Mouse (Mus musculus) forebrain, embryonic 15.5 days (tissue): Measurements from ENCODE around the gene Helz2. TPM values are rescaled to one million over a fixed set of nuclear protein-coding genes. Genes with fewer than 3 reads are reported as not detected.

Experiments used
- ATAC-seq: fragments of 200-750 bp; cut with Nextera tagmentation; replicated peaks from 2 replicates; pipeline ENCODE4 v1.8.0; 2017; ENCODE audit warnings: mild to moderate bottlenecking, moderate TSS enrichment, moderate library complexity
- H3K27ac ChIP-seq: fragments of 300-500 bp; sonication (generic); replicated peaks from 2 replicates; pipeline ENCODE4 v1.5.1; 2015; ENCODE audit warnings: mild to moderate bottlenecking, inconsistent platforms
- H3K27me3 ChIP-seq: fragments of 300-500 bp; sonication (generic); 2 replicates; pipeline ENCODE4 v1.6.1; 2015; ENCODE audit warnings: inconsistent platforms
- H3K36me3 ChIP-seq: fragments of 300-500 bp; sonication (generic); 2 replicates; pipeline ENCODE4 v1.6.1; 2015; ENCODE audit warnings: mild to moderate bottlenecking, inconsistent platforms
- H3K4me1 ChIP-seq: fragments of 300-500 bp; sonication (generic); 2 replicates; pipeline ENCODE4 v1.6.1; 2015; ENCODE audit warnings: inconsistent platforms
- H3K4me2 ChIP-seq: fragments of 300-500 bp; sonication (generic); replicated peaks from 2 replicates; pipeline ENCODE4 v1.6.1; 2015; ENCODE audit warnings: mild to moderate bottlenecking, inconsistent platforms
- H3K4me3 ChIP-seq: fragments of 300-500 bp; sonication (generic); 2 replicates; pipeline ENCODE4 v1.5.1; 2015; ENCODE audit warnings: mild to moderate bottlenecking, inconsistent platforms
- H3K9ac ChIP-seq: fragments of 300-500 bp; sonication (generic); replicated peaks from 2 replicates; pipeline ENCODE4 v1.6.1; 2015; ENCODE audit warnings: mild to moderate bottlenecking, inconsistent platforms
- H3K9me3 ChIP-seq: fragments of 300-500 bp; sonication (generic); 2 replicates; pipeline ENCODE4 v1.6.1; 2016; ENCODE audit warnings: inconsistent platforms
- WGBS: fragments of 180-500 bp; shearing (Covaris S2); methylation state at CpG from one replicate; pipeline ENCODE4 v1.1.7; 2015; ENCODE audit warnings: mixed read lengths; 5-methylcytosine and 5-hydroxymethylcytosine counted together
- polyA plus RNA-seq: library from polyadenylated mRNA; unstranded; fragments of >200 nt; fragmentation: Nextera tagmentation; extraction: Ambion mirVana; gene quantifications from 2 replicates; pipeline ENCODE4 v1.2.1, GENCODE M21; 2015

Helz2 gene
- polyA plus RNA-seq, 1 experiment from 2014 or later, result 0.37 TPM

DNA sequence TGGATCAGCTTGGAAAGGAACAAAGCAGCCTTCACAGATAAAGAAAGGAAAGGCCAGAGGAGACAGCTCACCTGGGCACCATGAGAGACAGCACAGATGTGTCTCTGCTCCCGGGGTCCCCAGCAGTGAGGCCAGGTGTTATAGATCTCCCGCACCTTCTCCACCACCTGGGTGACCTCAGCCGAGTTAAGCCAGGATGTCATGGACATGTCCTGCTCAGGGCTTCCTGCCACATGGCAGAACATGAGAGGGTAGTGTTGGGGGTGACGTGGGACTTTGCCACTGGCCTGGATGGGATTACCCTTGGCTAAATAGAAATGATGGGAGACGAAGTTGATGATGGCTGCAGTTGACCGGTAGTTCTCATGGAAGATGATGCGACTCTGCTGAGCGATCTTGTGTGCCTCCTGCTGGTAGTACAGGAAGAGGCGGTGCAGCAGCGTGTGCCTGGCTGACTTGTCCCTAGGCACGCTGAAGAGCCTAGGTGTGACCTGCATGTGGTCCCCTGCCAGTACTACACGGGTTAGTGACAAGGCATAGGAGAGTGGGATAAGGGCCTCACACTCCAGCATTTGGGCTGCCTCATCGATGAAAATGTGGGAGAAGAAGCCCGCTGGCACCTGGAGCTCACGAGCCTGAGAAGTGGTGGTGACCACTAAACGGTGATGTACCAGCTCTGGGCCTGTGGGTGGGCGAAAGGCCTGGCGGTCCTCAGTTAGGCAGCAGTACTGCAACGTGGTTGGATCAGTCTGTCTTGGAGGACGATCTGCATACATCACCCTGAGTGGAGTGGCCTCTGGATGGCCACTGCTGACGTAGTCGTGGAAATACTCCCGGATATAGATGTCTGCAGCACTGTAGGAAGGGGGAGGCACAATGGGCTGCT is 5.9 kb downstream of the Helz2 start:
- no peaks in the 10 kb centered on the region for H3K27me3 ChIP-seq
- H3K9ac ChIP-seq, result no peak overlapping the region
- H3K9me3 ChIP-seq, result no peaks in the 10 kb centered on the region
- no peak for ATAC-seq
- 88% methylated on average over 23 of the region's 23 CpGs for WGBS
- H3K27ac ChIP-seq, result no peak overlapping the region
- no peak overlapping the region for H3K4me3 ChIP-seq
- H3K4me2 ChIP-seq, result no peak overlapping the region
- H3K4me1 ChIP-seq, result no peaks in the 10 kb centered on the region
- H3K36me3 ChIP-seq, result no peaks in the 10 kb centered on the region

DNA sequence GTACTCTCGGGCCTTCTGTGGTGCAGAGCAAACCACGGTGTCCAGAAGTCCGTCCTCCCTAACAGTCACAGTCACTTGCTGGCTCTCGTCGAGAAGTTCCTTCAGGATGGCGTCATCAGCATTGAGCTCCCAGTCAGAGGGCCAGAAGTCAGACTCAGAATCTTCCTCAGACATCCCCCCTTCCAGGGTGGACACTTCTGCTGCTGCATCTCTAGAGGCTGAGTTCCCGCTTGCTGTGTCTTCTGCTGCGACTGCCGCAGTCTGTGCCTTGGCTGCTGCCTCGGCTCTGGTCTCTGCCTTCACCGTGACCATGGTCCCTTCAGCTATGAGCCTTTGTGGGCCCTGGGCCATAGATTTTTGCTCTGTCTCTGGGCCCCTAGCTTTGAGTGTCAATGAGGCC is 7.1 kb downstream of the Helz2 start:
- no peak overlapping the region for H3K27ac ChIP-seq
- H3K4me2 ChIP-seq, result no peak overlapping the region
- no peaks in the 10 kb centered on the region for H3K4me1 ChIP-seq
- no peaks in the 10 kb centered on the region for H3K9me3 ChIP-seq
- no peaks in the 10 kb centered on the region for H3K36me3 ChIP-seq
- H3K27me3 ChIP-seq, result no peaks in the 10 kb centered on the region
- no peak overlapping the region for H3K9ac ChIP-seq
- ATAC-seq, result no peak
- WGBS, result 91% methylated on average over 11 of the region's 11 CpGs
- no peak overlapping the region for H3K4me3 ChIP-seq

DNA sequence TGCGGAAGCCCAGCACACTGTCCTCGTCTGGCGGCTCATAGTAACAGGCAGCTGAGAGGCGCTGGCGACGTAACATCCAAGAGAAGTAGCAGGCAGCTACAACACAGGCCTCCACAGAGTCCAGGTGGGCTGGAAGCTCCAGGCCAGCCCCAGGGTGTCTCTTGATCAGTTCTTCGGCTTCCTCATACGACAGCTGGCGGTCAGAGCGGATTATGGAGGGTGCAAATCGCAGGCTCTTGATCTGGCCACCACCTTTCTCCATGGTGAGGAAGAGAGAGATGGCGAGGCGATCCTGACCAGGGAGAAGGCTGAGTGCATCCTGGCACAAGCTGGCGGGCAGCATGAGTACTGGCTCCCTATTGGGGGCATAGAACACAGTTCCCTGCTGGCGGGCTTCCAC is 8.4 kb downstream of the Helz2 start:
- Histone ChIP-seq H3K27me3 (no peaks in the 10 kb centered on the region), H3K4me1 (no peaks in the 10 kb centered on the region), H3K36me3 (no peaks in the 10 kb centered on the region), H3K9me3 (no peaks in the 10 kb centered on the region), H3K4me2 (no peak overlapping the region), H3K9ac (no peak overlapping the region), H3K27ac (no peak overlapping the region), H3K4me3 (no peak overlapping the region)
- ATAC-seq, result no peak
- WGBS, result 90% methylated on average over 15 of the region's 15 CpGs

DNA sequence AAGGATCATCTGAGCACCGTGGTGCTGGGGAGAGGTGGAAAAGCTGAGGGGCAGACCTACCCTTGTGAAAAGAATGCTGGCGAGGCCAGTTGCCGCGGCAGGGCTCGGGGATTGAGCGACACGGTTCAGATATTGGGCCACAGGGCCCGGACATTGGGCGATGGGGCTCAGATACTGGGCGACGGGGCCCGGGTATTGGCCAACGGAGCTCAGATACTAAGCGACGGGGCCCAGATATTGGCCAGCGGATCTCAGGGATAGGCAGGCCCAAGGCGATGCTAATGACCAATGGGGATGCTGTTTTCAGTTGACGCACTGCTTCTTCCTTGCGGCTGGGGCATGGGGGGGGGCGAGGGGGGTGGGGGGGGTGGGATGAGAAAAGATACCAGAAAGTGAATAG is 10.7 kb downstream of the Helz2 start:
- Histone ChIP-seq H3K4me1 (no peaks in the 10 kb centered on the region), H3K36me3 (no peaks in the 10 kb centered on the region), H3K27me3 (no peaks in the 10 kb centered on the region), H3K27ac (no peak overlapping the region), H3K4me2 (no peak overlapping the region), H3K4me3 (no peak overlapping the region), H3K9ac (no peak overlapping the region), H3K9me3 (no peaks in the 10 kb centered on the region)
- 76% methylated on average over 20 of the region's 20 CpGs for WGBS
- ATAC-seq, result 0 out of 2 replicates have a peak, but pooled peaks have one; percentile 38

DNA sequence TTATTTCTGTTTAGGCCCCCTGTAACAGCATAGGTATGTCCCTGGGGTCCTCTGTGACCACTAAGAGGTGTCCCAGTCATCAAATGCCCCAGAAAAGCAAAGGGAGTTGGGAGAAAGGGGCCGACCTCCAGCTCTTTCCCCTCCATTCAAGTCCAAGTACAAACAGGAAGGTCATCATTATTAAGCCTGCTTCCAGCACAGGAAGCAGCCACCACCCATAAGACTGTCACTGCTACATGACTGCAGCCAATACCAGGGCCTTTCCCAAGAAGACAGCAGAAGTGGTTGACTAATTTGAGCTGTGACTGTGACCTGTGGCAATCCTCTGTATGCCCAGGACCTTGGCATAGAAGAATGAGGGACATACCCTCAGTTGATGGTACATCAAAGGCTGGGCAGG is 13.5 kb downstream of the Helz2 start:
- 83% methylated on average over 1 of the region's 1 CpGs for WGBS
- no peak overlapping the region for H3K27ac ChIP-seq

DNA sequence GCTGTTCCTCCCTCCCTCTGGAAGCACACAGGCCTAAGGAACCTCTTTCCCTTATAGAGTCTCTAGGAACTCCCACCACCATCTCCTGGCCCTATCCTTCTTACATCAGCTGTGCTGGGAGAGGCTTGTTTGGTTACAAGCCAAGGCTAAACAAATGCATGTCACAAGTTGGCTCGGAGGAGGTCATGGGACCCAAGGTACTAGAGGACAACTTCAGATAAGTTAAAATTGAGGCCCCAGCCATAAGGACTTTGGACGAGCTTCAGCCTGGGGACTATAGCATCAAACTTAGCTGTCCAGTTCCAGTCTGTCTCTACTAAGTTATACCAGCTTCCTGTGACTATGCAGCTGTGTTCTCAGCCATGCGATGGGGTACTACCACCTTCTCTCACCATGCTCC is 14.7 kb downstream of the Helz2 start:
- Histone ChIP-seq H3K9me3 (no peaks in the 10 kb centered on the region), H3K4me3 (no peak overlapping the region), H3K4me2 (no peak overlapping the region), H3K27ac (no peak overlapping the region), H3K9ac (no peak overlapping the region), H3K27me3 (no peaks in the 10 kb centered on the region), H3K36me3 (no peaks in the 10 kb centered on the region), H3K4me1 (no peaks in the 10 kb centered on the region)
- 82% methylated on average over 3 of the region's 3 CpGs for WGBS
- ATAC-seq, result no peak

More for the DNA sequence above, 13.5 kb downstream of the Helz2 start:
- no peaks in the 10 kb centered on the region for H3K9me3 ChIP-seq
- no peaks in the 10 kb centered on the region for H3K36me3 ChIP-seq
- no peaks in the 10 kb centered on the region for H3K4me1 ChIP-seq
- no peak overlapping the region for H3K4me3 ChIP-seq
- H3K4me2 ChIP-seq, result no peak overlapping the region
- H3K9ac ChIP-seq, result no peak overlapping the region
- H3K27me3 ChIP-seq, result no peaks in the 10 kb centered on the region
- no peak for ATAC-seq

DNA sequence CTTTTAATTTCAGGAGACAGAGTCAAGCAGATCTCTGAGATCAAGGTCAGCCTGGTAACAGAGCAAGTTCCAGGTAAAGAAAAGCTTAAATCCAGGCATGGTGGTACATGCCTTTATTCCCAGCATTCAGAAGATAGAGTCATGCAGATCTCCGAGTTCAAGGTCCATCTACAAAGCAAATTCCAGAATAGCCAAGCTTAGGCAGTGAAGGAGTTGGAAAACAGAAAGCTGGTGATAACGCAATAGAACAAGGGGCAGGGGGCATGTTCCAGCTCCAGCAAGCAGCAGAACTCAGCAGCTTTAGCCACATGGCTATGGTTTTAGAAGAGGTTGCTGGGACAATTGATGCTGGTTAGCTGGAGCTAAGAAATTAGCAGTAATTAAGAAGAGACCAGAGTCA is 16.8 kb downstream of the Helz2 start:
- Histone ChIP-seq H3K27ac (no peak overlapping the region), H3K4me3 (no peak overlapping the region), H3K27me3 (no peaks in the 10 kb centered on the region), H3K36me3 (no peaks in the 10 kb centered on the region), H3K9ac (no peak overlapping the region), H3K4me1 (peaks cover 2% of the 10 kb centered on the region), H3K9me3 (no peaks in the 10 kb centered on the region), H3K4me2 (no peak overlapping the region)
- 90% methylated on average over 2 of the region's 2 CpGs for WGBS
- ATAC-seq, result no peak

DNA sequence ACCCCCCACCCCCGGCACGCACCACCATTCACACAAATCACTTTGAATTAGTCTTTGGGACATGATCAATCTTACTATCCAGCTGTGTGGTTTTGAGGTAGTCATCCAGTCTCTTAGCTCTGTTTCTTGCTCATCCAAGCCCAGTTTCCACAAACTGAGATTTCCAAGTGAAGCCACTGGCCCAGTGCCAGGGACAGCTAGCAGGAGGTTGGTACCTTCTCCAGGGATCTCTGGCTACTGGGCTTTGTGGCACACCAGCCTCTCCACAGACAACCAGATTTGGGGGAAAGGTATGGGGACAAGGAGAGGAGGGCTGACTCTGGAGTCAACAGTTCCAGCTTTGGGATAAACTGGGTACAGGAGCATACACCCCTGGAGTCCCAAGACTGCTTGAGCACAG is 21.5 kb downstream of the Helz2 start:
- no peaks in the 10 kb centered on the region for H3K36me3 ChIP-seq
- no peak overlapping the region for H3K27ac ChIP-seq
- H3K9me3 ChIP-seq, result no peaks in the 10 kb centered on the region
- no peak overlapping the region for H3K9ac ChIP-seq
- peaks cover 10% of the 10 kb centered on the region for H3K4me1 ChIP-seq
- H3K27me3 ChIP-seq, result no peaks in the 10 kb centered on the region
- no peak for ATAC-seq
- peak overlapping the region; percentile 48; the same call in 1 of the 2 replicates for H3K4me2 ChIP-seq
- H3K4me3 ChIP-seq, result no peak overlapping the region
- WGBS, result 46% methylated on average over 2 of the region's 2 CpGs

DNA sequence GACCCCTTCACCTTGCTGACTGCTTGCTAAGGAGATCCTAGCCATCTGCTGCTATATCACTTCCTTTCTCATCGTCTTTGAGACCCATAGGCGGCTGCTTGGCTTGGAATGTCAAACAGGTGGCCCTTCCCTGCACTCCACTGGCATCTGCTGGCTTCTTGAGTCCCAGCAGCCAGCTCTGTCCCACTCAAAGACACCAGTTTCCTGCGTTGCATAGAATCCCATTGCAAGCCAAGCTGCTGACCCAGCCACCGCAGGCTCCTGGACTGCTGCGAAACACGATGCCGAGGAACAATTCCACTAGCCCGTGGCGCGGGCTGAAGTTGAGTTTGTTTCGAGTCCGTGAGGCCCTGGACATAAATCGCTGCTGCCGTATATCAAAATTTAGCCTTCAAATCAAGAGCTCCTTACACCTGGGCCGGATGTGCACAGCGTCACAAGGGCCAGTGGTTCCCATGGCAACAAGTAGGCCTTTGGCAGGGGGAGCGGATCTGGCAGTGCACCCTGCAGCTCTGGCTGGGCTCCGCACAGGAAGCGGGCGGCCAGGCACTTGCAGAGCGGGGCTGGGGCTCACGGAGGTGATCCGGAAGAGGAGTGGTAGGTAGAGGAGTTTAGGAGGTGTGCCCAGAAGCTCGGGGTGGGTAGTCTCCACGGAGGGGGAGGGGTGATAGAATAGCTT is 22.1 kb downstream of the Helz2 start, which contains the start of gene Fndc11:
Gene Fndc11 (plus strand): TSS at position 476 of the 679 bp plus-strand sequence.
- Histone ChIP-seq H3K4me3 (peak within 1 kb of the TSS; percentile 27), H3K27ac (peak within 1 kb of the TSS; percentile 43; the same call in 1 of the 2 replicates), H3K9ac (no peak within 1 kb of the TSS; the same call in 1 of the 2 replicates), H3K36me3 (no peaks in the 10 kb centered on the region), H3K9me3 (no peaks in the 10 kb centered on the region), H3K27me3 (peaks cover 4% of the 10 kb centered on the region; the same call in 1 of the 2 replicates), H3K4me2 (peak within 1 kb of the TSS; percentile 48), H3K4me1 (peaks cover 10% of the 10 kb centered on the region)
- WGBS, result 4% methylated on average over 25 of the region's 25 CpGs
- peak; percentile 70 for ATAC-seq

DNA sequence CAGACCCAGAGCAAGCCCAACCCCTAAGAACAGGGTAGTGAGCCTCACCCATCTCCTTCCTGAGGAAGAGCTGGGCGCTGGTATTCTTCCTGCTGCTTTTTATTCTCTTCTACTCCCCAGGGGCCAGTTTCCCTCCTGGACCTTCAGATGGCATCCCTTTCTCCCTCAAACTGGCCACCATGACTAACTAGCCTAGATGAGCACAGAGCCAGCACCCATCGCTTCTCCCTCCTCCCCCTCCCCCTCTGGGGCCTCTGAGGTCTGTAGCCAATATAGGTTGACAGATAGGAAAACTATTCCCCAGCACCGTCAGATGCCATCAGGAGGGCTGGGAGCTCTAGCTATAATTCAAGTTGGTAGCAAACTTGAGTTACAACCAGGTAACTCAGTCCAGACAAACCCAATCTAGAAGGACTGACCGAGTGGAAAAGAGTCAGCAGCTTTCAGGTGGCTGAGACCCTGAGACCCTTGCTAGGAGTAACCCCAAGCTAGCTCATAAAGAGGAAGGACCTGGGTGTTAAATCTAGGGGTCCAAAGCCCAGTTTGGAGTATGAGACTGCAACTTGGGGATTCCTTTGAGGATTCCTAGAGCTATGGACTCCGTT is 22.8 kb downstream of the Helz2 start:
- no peak overlapping the region for H3K4me2 ChIP-seq
- H3K27me3 ChIP-seq, result peaks cover 10% of the 10 kb centered on the region; the same call in 1 of the 2 replicates
- H3K36me3 ChIP-seq, result no peaks in the 10 kb centered on the region
- no peak for ATAC-seq
- 68% methylated on average over 5 of the region's 5 CpGs for WGBS
- H3K4me1 ChIP-seq, result peaks cover 10% of the 10 kb centered on the region
- no peak overlapping the region for H3K4me3 ChIP-seq
- no peak overlapping the region for H3K27ac ChIP-seq
- no peak overlapping the region for H3K9ac ChIP-seq
- H3K9me3 ChIP-seq, result no peaks in the 10 kb centered on the region

DNA sequence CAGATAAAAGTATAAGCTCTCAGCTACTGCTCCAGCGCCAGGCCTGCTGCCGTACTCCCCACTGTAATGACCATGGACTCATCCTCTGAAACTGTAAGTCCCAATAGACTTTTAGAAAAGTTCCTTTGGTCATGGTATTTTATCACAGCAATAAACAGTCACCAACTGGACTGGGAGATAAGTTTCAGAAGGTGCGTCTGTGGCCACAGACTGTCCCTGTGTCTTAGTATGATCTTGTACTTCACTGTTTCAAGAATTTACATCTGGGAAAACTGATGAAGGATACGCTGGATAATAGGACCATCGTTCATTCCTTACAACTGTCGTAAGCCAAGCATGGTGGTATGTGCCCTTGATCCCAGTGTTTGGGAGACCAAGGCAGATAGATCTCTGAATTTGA is 25.8 kb downstream of the Helz2 start:
- H3K9me3 ChIP-seq, result no peaks in the 10 kb centered on the region
- ATAC-seq, result no peak

DNA sequence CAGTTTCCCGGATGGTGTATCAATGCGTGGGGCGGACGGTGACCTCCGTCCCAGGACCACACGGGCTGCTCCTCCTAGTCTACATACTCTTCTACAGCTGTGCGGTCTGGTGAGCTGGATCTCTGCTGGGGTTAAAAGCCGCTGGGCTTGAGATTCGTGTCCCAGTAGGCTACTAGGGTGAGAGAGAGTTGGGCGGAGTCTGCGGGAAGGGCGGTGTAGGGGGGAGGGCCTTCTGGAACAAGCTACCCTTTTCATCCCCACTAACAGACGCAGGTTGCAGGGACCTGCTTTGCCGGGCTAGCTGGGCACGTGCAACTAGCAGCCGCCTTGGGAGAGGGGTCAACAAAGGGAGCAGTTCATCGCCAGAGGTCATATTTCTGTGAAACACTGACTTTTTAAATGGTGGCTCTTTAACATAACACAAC is 28.8 kb downstream of the Helz2 start, which contains the start of gene Srms:
Gene Srms (minus strand): TSS at position 165 of the 425 bp plus-strand sequence.
- peaks cover 11% of the 10 kb centered on the region for H3K4me1 ChIP-seq
- no peaks in the 10 kb centered on the region for H3K36me3 ChIP-seq
- no peaks in the 10 kb centered on the region for H3K9me3 ChIP-seq
- H3K27me3 ChIP-seq, result peaks cover 36% of the 10 kb centered on the region
- no peak within 1 kb of the TSS for H3K9ac ChIP-seq
- 2% methylated on average over 17 of the region's 17 CpGs for WGBS
- H3K4me2 ChIP-seq, result peak within 1 kb of the TSS; percentile 39
- H3K4me3 ChIP-seq, result peak within 1 kb of the TSS; percentile 21
- H3K27ac ChIP-seq, result no peak within 1 kb of the TSS
- no peak for ATAC-seq

More for the DNA sequence above, 25.8 kb downstream of the Helz2 start:
- Histone ChIP-seq H3K27me3 (peaks cover 36% of the 10 kb centered on the region), H3K4me2 (no peak overlapping the region), H3K4me3 (no peak overlapping the region), H3K36me3 (no peaks in the 10 kb centered on the region), H3K4me1 (peaks cover 21% of the 10 kb centered on the region), H3K27ac (no peak overlapping the region), H3K9ac (no peak overlapping the region)
- 91% methylated on average over 6 of the region's 6 CpGs for whole genome bisulfite sequencing
